Mouse (Mus musculus): Measurements from ENCODE around the gene Specc1.

DNA sequence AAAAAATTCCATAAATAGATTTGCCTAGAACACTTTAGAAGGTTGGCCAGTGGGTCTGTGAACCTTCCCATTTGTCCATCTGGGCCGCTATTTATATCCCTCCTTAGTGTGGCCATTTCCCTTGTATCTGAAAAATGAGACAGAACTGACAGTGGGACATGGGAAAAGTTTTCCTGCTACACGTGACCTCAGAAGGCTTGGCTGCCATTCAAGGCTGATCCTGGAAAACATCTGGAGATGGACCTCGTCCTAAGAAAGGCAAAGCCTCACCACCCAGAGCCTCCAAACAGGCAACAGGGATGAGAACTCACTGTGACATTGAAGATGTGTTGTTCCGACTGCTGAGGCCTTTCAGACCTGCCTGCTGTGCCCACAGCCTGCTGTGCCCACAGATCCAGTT, 268.2 kb downstream of the Specc1 start:
- no peak for TF ChIP-seq MAFK (IDR thresholded peaks at IDR 0.05; ENCODE audit: insufficient replicate concordance, low read length)
- no peak for TF ChIP-seq POLR2A (IDR thresholded peaks at IDR 0.05; ENCODE audit: low read depth, low read length)
- TF ChIP-seq SMC3 (IDR thresholded peaks at IDR 0.05; ENCODE audit: low read depth, low read length): no peak
- no peak for TF ChIP-seq MAZ (IDR thresholded peaks at IDR 0.05; ENCODE audit: low read depth, low read length)

Data from CH12.LX (cell line).